Mouse (Mus musculus) layer of hippocampus, adult 8-10 months (tissue): Measurements from ENCODE around the gene Kansl1. TPM values are rescaled to one million over a fixed set of nuclear protein-coding genes. Genes with fewer than 3 reads are reported as not detected.
"Not testable (repeated sequence)": the region's sequence is repeated elsewhere in the genome, so short reads cannot be mapped to it uniquely, and the experiment has no call there.

Experiments used
- DNase-seq, 2 experiments: peaks; one replicate each; pipeline ENCODE4 v3.0.0; 2022; ENCODE audit warnings: low spot score in 2 of 2
- total RNA-seq, 4 experiments: library from RNA; stranded (reverse); gene quantifications; 2 replicates each; pipeline ENCODE4 v1.2.4; 2022

Gene Kansl1
- 10 to 100 TPM; 65.0 to 79.8 (median 71.3) TPM for total RNA-seq

DNA sequence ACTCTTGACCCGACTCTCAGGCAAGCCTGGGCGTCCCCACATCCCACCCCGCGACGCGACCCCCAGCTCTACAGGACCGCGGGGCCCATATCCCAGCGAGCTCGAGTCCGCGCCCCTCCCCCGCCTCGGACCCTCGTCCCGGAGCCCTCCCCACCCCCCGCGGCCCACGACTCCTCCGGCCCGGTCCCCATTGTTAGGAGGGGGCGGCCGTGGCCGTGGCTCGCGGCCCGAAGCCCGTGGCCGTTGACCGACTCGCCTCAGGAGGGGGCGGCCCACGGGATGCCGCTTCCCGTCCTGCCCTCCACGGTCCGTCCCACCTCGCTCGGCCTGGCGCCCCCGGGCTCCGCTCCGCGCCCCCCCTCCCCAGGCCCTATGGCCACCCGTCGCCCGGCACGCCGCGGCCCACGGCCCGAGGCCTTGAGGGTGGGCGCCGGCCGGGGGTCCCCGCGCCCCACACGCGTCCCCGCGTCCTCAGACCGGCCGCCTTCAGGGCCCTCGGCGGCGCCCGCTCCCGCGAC lies at the start of gene Kansl1:
Kansl1 (minus strand) TSS at position 111 of the 518 bp plus-strand sequence.
- DNase-seq = no peak

DNA sequence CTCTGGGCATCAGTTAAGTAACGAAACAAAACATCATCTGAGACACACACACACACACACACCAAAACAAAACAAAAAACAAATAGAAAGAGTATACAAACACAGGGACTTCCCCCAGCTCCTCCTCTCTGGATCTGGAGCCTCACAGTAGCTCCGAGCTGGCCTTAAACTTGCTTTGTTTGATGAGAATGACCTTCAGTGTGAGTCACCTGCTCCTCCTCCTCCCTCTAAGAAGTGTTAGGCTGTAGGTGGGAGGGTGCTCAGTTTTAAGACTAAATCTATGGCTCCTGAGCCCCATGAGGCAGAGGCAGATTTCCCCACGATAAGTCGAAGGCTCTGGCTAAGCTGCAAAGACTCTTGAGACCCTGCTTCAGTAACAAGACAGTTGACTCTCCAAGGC lies 43.8 kb upstream of the Kansl1 start:
- DNase-seq = no peak

- DNase-seq = no peak
Measured at GRCm38 (mm10) chr11:104510606-104511005, 41.9 kb upstream of the Kansl1 start.

DNA sequence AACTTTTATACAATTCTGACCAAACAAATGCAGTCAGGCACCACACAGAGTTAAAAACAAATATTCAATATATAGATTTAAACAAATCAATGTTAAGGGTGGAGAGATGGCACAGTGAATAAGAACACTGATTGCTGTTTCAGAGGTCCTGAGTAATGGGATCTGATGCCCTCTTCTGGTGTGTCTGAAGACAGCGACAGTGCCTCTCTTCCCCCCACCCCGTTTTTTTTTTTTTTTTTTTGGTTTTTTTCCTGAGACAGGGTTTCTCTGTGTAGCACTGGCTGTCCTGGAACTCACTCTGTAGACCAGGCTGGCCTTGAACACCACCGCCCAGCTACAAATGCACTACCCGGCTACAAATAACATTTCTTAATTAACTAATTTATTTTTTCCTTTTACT lies 39.8 kb upstream of the Kansl1 start:
- DNase-seq = no peak

- no peak for DNase-seq
Measured at GRCm38 (mm10) chr11:104488292-104488691, 19.6 kb upstream of the Kansl1 start.

DNA sequence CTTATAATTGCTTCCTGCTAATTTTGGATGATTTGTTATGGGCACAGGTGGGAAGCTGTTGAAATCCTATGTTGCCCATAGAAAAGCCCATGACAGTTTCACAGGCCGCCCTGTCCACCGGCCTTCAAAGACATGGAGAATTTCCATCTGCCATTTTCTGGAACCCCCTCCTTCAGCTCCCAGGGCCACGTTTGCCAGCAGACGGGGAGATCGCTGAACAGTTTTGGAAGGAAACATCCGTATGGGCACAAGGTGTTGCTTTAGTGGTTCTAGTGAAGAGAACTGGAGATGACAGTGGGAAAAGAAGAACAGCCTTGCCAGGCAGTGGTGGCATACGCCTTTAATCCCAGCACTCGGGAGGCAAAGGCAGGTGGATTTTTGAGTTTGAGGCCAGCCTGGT lies 13.3 kb upstream of the Kansl1 start:
- DNase-seq = no peak

DNA sequence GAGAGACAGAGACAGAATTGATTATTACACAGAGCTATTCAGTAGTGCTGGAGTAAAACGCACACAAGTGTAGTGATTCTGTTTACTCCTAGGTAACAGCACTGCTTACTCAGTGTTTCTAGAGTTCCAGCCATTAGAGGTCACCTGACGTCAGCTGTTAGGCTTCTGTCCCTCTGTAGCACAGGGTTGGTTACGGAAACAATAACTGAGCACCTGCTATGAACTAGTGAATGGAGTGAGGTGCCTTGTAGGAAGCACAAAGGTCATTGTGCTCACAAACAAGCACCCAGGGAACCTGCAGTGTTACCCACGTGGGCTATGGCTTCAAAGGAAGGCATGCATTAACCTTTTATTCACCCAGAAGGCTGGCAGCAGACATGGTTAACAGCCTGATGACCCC lies 10.8 kb upstream of the Kansl1 start:
- no peak for DNase-seq

GRCm38 (mm10) chr11:104469371-104469835 lies 742 bp upstream of the Kansl1 start:
- DNase-seq = peak; percentile 80 to 89

- DNase-seq = no peak
Measured at GRCm38 (mm10) chr11:104467698-104468097, 963 bp downstream of the Kansl1 start.

DNA sequence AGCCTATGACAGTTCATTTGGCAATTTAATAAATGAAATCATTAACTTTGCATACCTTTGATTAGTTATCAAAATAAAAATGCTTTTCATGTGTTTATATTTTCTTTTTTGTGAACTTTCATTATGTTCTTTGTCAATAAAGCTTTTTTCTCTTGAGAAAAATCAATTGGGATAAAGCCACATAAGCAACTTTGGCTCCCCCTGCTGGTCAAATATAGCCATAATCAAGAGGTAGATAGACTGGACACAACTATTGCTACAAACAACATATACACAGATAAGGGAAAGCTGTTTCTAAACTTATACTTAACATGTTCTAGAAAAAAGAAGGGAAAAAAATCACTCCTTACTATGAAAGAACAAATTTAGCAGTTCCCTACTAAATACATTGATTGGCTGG lies 7.1 kb downstream of the Kansl1 start:
- peak in 1 of 2 experiments; percentile 39 for DNase-seq

DNA sequence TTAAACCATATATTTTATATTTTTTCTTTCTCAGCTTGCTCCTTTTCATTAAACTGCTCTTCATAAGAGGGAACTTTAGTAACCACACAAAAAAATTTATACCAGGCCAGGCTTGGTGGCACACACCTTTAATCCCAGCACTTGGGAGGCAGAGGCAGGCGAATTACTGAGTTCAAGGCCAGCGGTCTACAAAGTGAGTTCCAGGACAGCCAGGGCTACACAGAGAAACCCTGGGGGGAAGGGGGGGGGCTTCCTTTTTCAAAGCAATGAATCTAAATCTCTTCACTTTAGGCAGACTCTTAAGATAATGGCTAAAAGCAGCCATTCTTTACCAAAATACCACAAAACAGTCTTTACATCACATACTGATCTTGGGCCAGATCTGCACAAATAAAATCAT lies 9.0 kb downstream of the Kansl1 start:
- DNase-seq = no peak

GRCm38 (mm10) chr11:104458507-104458906 lies 10.2 kb downstream of the Kansl1 start:
- no peak for DNase-seq

- DNase-seq = no peak
Measured at GRCm38 (mm10) chr11:104452709-104453108, 16.0 kb downstream of the Kansl1 start.

GRCm38 (mm10) chr11:104451239-104451638 lies 17.4 kb downstream of the Kansl1 start:
- DNase-seq = no peak

DNA sequence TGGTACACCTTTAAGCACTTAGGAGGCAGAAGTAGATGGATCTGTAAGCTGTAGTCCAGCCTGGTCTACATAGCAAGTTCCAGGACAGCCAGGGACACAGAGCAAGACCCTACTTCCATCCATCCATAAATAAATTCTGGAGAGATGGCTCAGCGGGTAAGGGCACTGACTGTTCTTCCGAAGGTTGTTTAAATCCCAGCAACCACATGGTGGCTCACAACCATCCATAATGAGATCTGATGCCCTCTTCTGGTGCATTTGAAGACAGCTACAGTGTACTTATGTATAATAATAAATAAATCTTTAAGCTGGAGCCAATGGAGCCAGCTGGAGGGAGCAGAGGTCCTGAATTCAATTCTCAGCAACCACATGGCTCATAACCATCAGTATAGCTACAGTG lies 20.2 kb downstream of the Kansl1 start:
- not testable (repeated sequence) for DNase-seq

- no peak for DNase-seq
Measured at GRCm38 (mm10) chr11:104445538-104445937, 23.1 kb downstream of the Kansl1 start.

- DNase-seq = no peak
Measured at GRCm38 (mm10) chr11:104445044-104445443, 23.6 kb downstream of the Kansl1 start.

GRCm38 (mm10) chr11:104443359-104443758 lies 25.3 kb downstream of the Kansl1 start:
- no peak for DNase-seq

DNA sequence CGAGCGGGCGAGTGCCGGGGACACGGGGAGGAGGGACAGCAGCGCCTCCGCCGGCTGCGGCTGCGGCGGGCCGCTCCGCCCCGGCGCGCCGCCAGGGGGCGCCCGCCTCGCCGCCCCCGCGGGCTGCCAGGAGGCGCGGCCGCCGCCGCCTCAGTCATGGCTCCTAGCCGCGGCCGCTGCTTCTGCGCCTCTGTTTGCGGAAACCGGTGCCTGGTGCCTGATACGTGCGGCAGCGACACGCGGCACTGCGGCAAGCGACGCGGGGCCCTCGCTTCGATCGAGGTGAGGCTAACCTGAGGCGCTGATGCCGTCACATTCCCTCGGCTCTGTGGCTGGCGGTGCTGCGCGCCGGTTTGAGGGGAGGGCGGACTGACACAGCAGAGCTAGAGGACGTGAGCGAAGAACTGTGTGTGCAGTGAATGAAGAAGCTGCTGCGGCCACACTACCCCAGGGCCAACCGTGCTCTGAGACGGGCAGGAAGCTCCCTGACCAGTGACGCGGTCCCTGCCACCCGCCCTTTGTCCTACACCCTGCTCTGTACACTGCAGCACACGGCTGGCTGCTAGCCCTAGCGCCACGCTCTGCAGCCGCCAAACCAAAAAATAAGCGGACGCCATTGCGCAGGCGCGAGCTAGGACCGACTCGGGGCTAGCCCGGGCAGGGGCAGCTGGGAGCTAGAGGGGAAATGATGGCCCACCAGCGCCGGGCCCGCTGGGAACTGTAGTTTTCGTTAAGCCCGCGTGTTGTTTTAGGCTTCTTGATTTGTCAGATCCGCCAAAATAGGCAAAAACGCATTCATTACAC lies 26.1 kb downstream of the Kansl1 start:
- DNase-seq = peak; percentile 88

GRCm38 (mm10) chr11:104441475-104442332 lies 27.0 kb downstream of the Kansl1 start:
- DNase-seq = peak; percentile 60 to 69

DNA sequence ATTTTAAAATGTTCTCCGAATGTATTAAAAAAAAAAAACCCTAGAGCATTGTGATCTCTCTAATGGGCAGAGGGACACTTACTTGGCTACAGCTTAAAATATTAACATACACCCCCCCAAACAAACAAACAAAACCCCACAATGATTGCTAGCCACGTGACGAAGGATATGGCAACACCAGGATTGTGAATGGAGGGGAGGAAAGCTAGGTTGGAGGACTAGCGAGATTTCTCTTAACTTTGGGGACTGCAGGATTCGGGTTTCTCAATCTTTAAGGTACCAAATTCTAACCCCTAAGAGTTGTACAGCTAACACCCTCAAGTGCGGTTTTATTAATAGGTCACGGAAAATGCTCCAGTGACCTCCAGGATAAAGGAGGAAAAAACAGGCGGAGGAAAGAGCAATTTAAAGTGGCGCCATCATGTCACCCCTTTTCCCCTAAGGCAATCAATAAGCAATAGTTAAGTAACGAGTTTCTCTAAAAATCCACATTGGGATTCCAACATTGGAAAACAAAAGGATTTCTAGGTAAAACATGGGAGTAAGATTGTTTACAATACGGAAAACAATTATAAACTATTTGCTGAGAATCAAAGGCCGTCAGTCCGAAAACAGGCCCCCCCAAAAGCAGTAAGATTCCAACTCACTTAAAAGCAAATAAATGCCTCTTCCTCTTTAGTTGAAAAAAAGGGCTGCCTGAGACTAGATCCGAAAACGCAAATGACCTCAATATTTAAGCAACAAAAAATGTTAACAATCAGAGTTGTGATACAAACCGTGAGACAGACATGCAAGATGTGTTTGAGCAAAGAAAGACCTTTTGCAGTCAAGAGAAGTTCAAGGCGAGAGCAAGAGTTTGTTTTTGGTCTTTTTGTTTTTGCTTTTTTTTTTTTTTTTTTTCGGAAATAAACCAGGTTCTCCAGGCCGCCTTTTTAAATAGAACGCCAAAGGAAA lies 27.9 kb downstream of the Kansl1 start:
- no peak for DNase-seq
